Mouse (Mus musculus) gastrocnemius, postnatal 36 days (tissue): ENCODE data around the gene Pip5k1b. TPM values are rescaled to one million over a fixed set of nuclear protein-coding genes. Genes with fewer than 3 reads are reported as not detected.

Experiments
- DNase-seq, 2 experiments: peaks; one replicate each; pipeline ENCODE4 v3.0.0; 2022
- intact Hi-C: fragments of 180-260 bp; cut with DNase I; formaldehyde crosslinking; loops from one replicate; pipeline ENCODE4 v1.15.1; 2025
- total RNA-seq, 2 experiments: library from RNA; stranded (reverse); gene quantifications; 2 replicates each; pipeline ENCODE4 v1.2.3; 2021

The Pip5k1b gene
- total RNA-seq, 2 experiments from 2014 or later = 0.44 to 0.46 TPM

GRCm38 (mm10) chr19:24274281-24274680, 281.4 kb downstream of the Pip5k1b start:
- DNase-seq = no peak
- intact Hi-C loops = loop anchor here (5.0 kb wide), 1 partner anchor 412 kb away; no protein-coding TSS in a partner anchor

GRCm38 (mm10) chr19:24271746-24272426, 283.8 kb downstream of the Pip5k1b start:
- DNase-seq = peak; percentile 60 to 67
- intact Hi-C loops = loop anchor here (5.0 kb wide), 1 partner anchor 410 kb away; no protein-coding TSS in a partner anchor

GRCm38 (mm10) chr19:24271326-24271725, 284.3 kb downstream of the Pip5k1b start:
- DNase-seq = peak in 1 of 2 experiments; percentile 12
- intact Hi-C loops = loop anchor here (5.0 kb wide), 1 partner anchor 409 kb away; no protein-coding TSS in a partner anchor

GRCm38 (mm10) chr19:24268531-24268930, 287.1 kb downstream of the Pip5k1b start:
- no peak for DNase-seq
- intact Hi-C loops = loop anchor here (5.0 kb wide), 1 partner anchor 116 kb away; no protein-coding TSS in a partner anchor

- intact Hi-C loops = loop anchor here (5.0 kb wide), 1 partner anchor 114 kb away; no protein-coding TSS in a partner anchor
- DNase-seq = no peak
These were observed 289.4 kb downstream of the Pip5k1b start for GRCm38 (mm10) chr19:24266046-24266830.

- intact Hi-C loops = loop anchor here (5.0 kb wide), 2 partner anchors 38 to 113 kb away; partner anchors contain the start of gene Tjp2
- peak; percentile 47 to 63 for DNase-seq
These were observed 290.7 kb downstream of the Pip5k1b start for GRCm38 (mm10) chr19:24264991-24265390.

GRCm38 (mm10) chr19:24262736-24263135, 292.9 kb downstream of the Pip5k1b start:
- DNase-seq = no peak
- intact Hi-C loops = loop anchor here (5.0 kb wide), 1 partner anchor 35 kb away; the partner anchor contains the start of gene Tjp2

- intact Hi-C loops = loop anchor here (5.0 kb wide), 1 partner anchor 32 kb away; the partner anchor contains the start of gene Tjp2
- no peak for DNase-seq
These were observed 296.0 kb downstream of the Pip5k1b start for GRCm38 (mm10) chr19:24259390-24260351.

- intact Hi-C loops = no loop called here
- DNase-seq = no peak
These were observed 297.3 kb downstream of the Pip5k1b start for GRCm38 (mm10) chr19:24258368-24258767.

GRCm38 (mm10) chr19:24257962-24258361, 297.7 kb downstream of the Pip5k1b start:
- intact Hi-C loops = no loop called here
- DNase-seq = no peak

GRCm38 (mm10) chr19:24253657-24254260, 301.9 kb downstream of the Pip5k1b start:
- intact Hi-C loops = no loop called here
- no peak for DNase-seq

- no peak for DNase-seq
These were observed 303.8 kb downstream of the Pip5k1b start for GRCm38 (mm10) chr19:24251869-24252268.

More at GRCm38 (mm10) chr19:24251869-24252268, 303.8 kb downstream of the Pip5k1b start:
- intact Hi-C loops = no loop called here

Other genes starting within 250 kb of the Pip5k1b start
- gene Fam122a, start 78.5 kb downstream of the Pip5k1b start, total RNA-seq = 10 to 100 TPM; 17.5 to 19.4 TPM
- gene Tmem252, start 118.1 kb upstream of the Pip5k1b start, total RNA-seq = under 1 TPM; 0.12 to 0.13 TPM